Mouse (Mus musculus): Measurements from ENCODE around the gene Ampd1. TPM values are rescaled to one million over a fixed set of nuclear protein-coding genes. Genes with fewer than 3 reads are reported as not detected.

Gene Ampd1
- polyA plus RNA-seq, 1 experiment from 2014 or later = 0.13 TPM

- peak overlapping the region; percentile 17 for H3K4me3 ChIP-seq
- no peaks in the 10 kb centered on the region for H3K27me3 ChIP-seq (replicated peaks)
- peak overlapping the region; percentile 62 for H3K9ac ChIP-seq
- H3K9me3 ChIP-seq (replicated peaks) = no peaks in the 10 kb centered on the region
- H3K4me2 ChIP-seq = peak overlapping the region; percentile 59
- H3K27ac ChIP-seq = peak overlapping the region; percentile 88
- ATAC-seq = peak; percentile 91
- 68% methylated on average over 7 of the region's 7 CpGs for WGBS (ENCODE audit: insufficient replicate concordance)
- peaks cover 6% of the 10 kb centered on the region; the same call in 1 of the 2 replicates for H3K36me3 ChIP-seq
- H3K4me1 ChIP-seq = peaks cover 83% of the 10 kb centered on the region
These were observed 33.9 kb downstream of the Ampd1 start for GRCm38 (mm10) chr3:103107565-103108240.

- no peak overlapping the region for H3K4me3 ChIP-seq
- peaks cover 6% of the 10 kb centered on the region; the same call in 1 of the 2 replicates for H3K36me3 ChIP-seq
- H3K27ac ChIP-seq = no peak overlapping the region
- H3K9me3 ChIP-seq (replicated peaks) = no peaks in the 10 kb centered on the region
- no peak overlapping the region for H3K4me2 ChIP-seq
- peaks cover 57% of the 10 kb centered on the region for H3K4me1 ChIP-seq
- no peak overlapping the region for H3K9ac ChIP-seq
- no peak for ATAC-seq
- no peaks in the 10 kb centered on the region for H3K27me3 ChIP-seq (replicated peaks)
- whole genome bisulfite sequencing (ENCODE audit: insufficient replicate concordance) = 32% methylated on average over 5 of the region's 5 CpGs
These were observed 38.4 kb downstream of the Ampd1 start for GRCm38 (mm10) chr3:103112216-103112615.

- 0 out of 2 replicates have a peak, but pooled peaks cover 2% of the 10 kb centered on the region for H3K9me3 ChIP-seq (replicated peaks)
- H3K36me3 ChIP-seq = no peaks in the 10 kb centered on the region
- H3K9ac ChIP-seq = no peak overlapping the region
- no peak overlapping the region for H3K4me3 ChIP-seq
- WGBS (ENCODE audit: insufficient replicate concordance) = 67% methylated on average over 3 of the region's 3 CpGs
- no peak overlapping the region for H3K4me2 ChIP-seq
- peaks cover 52% of the 10 kb centered on the region for H3K4me1 ChIP-seq
- no peaks in the 10 kb centered on the region for H3K27me3 ChIP-seq (replicated peaks)
- peak overlapping the region; percentile 50 for H3K27ac ChIP-seq
- no peak for ATAC-seq
These were observed 49.8 kb downstream of the Ampd1 start for GRCm38 (mm10) chr3:103123636-103124035.

GRCm38 (mm10) chr3:103126138-103126537 lies 52.3 kb downstream of the Ampd1 start:
- H3K27me3 ChIP-seq (replicated peaks) = no peaks in the 10 kb centered on the region
- H3K9ac ChIP-seq = no peak overlapping the region
- no peak overlapping the region for H3K4me3 ChIP-seq
- H3K4me2 ChIP-seq = no peak overlapping the region
- H3K36me3 ChIP-seq = no peaks in the 10 kb centered on the region
- peak overlapping the region; percentile 49; the same call in 1 of the 2 replicates for H3K27ac ChIP-seq
- 86% methylated on average over 3 of the region's 3 CpGs for WGBS (ENCODE audit: insufficient replicate concordance)
- ATAC-seq = no peak
- H3K9me3 ChIP-seq (replicated peaks) = 0 out of 2 replicates have a peak, but pooled peaks cover 2% of the 10 kb centered on the region
- H3K4me1 ChIP-seq = peaks cover 61% of the 10 kb centered on the region

- Histone ChIP-seq H3K27ac (peak overlapping the region; percentile 97), H3K4me3 (no peak overlapping the region)
- WGBS (ENCODE audit: insufficient replicate concordance) = 58% methylated on average over 2 of the region's 2 CpGs
These were observed 53.4 kb downstream of the Ampd1 start for GRCm38 (mm10) chr3:103127177-103127576.

GRCm38 (mm10) chr3:103127721-103128120 lies 53.9 kb downstream of the Ampd1 start:
- Histone ChIP-seq H3K4me3 (no peak overlapping the region), H3K4me1 (peaks cover 73% of the 10 kb centered on the region)
- 81% methylated on average over 5 of the region's 5 CpGs for WGBS (ENCODE audit: insufficient replicate concordance)

More at GRCm38 (mm10) chr3:103127177-103127576, 53.4 kb downstream of the Ampd1 start:
- no peaks in the 10 kb centered on the region for H3K27me3 ChIP-seq (replicated peaks)
- H3K4me2 ChIP-seq = no peak overlapping the region
- H3K4me1 ChIP-seq = peaks cover 68% of the 10 kb centered on the region
- no peak for ATAC-seq
- peak overlapping the region; percentile 52 for H3K9ac ChIP-seq
- 0 out of 2 replicates have a peak, but pooled peaks cover 2% of the 10 kb centered on the region for H3K9me3 ChIP-seq (replicated peaks)
- H3K36me3 ChIP-seq = peaks cover 10% of the 10 kb centered on the region

GRCm38 (mm10) chr3:103128251-103128650 lies 54.4 kb downstream of the Ampd1 start:
- H3K36me3 ChIP-seq = peaks cover 20% of the 10 kb centered on the region
- H3K27me3 ChIP-seq (replicated peaks) = no peaks in the 10 kb centered on the region
- peak overlapping the region; percentile 97 for H3K27ac ChIP-seq
- peak overlapping the region; percentile 65 for H3K9ac ChIP-seq
- peak overlapping the region; percentile 65 for H3K4me2 ChIP-seq
- peaks cover 75% of the 10 kb centered on the region for H3K4me1 ChIP-seq
- H3K4me3 ChIP-seq = no peak overlapping the region
- 0 out of 2 replicates have a peak, but pooled peaks cover 2% of the 10 kb centered on the region for H3K9me3 ChIP-seq (replicated peaks)
- no peak for ATAC-seq
- 57% methylated on average over 4 of the region's 4 CpGs for WGBS (ENCODE audit: insufficient replicate concordance)

More at GRCm38 (mm10) chr3:103127721-103128120, 53.9 kb downstream of the Ampd1 start:
- 0 out of 2 replicates have a peak, but pooled peaks cover 2% of the 10 kb centered on the region for H3K9me3 ChIP-seq (replicated peaks)
- H3K36me3 ChIP-seq = peaks cover 15% of the 10 kb centered on the region
- H3K9ac ChIP-seq = peak overlapping the region; percentile 52; the same call in 1 of the 2 replicates
- peak overlapping the region; percentile 97 for H3K27ac ChIP-seq
- ATAC-seq = no peak
- no peaks in the 10 kb centered on the region for H3K27me3 ChIP-seq (replicated peaks)
- 0 out of 2 replicates have a peak overlapping the region, but pooled peaks have one; percentile 1 for H3K4me2 ChIP-seq

- Histone ChIP-seq H3K27ac (peak overlapping the region; percentile 97), H3K4me2 (peak overlapping the region; percentile 65), H3K27me3 (replicated peaks) (no peaks in the 10 kb centered on the region), H3K9ac (peak overlapping the region; percentile 70), H3K9me3 (replicated peaks) (0 out of 2 replicates have a peak, but pooled peaks cover 2% of the 10 kb centered on the region), H3K4me3 (peak overlapping the region; percentile 51), H3K36me3 (peaks cover 27% of the 10 kb centered on the region), H3K4me1 (peaks cover 66% of the 10 kb centered on the region)
- WGBS (ENCODE audit: insufficient replicate concordance) = 18% methylated on average over 8 of the region's 8 CpGs
- peak; percentile 95 for ATAC-seq
These were observed 55.7 kb downstream of the Ampd1 start for GRCm38 (mm10) chr3:103129367-103130159.

GRCm38 (mm10) chr3:103130236-103130751 lies 56.5 kb downstream of the Ampd1 start:
- ATAC-seq = peak; percentile 91
- Histone ChIP-seq H3K9ac (peak overlapping the region; percentile 70), H3K4me3 (peak overlapping the region; percentile 51), H3K27me3 (replicated peaks) (no peaks in the 10 kb centered on the region), H3K36me3 (peaks cover 27% of the 10 kb centered on the region), H3K9me3 (replicated peaks) (0 out of 2 replicates have a peak, but pooled peaks cover 2% of the 10 kb centered on the region), H3K27ac (peak overlapping the region; percentile 97), H3K4me1 (peaks cover 66% of the 10 kb centered on the region), H3K4me2 (peak overlapping the region; percentile 65)
- 18% methylated on average over 6 of the region's 6 CpGs for WGBS (ENCODE audit: insufficient replicate concordance)

- H3K4me1 ChIP-seq = peaks cover 60% of the 10 kb centered on the region
- H3K4me3 ChIP-seq = peak overlapping the region; percentile 51; the same call in 1 of the 2 replicates
- no peaks in the 10 kb centered on the region for H3K27me3 ChIP-seq (replicated peaks)
- no peak overlapping the region for H3K9ac ChIP-seq
- peaks cover 49% of the 10 kb centered on the region for H3K36me3 ChIP-seq
- ATAC-seq = no peak
- H3K9me3 ChIP-seq (replicated peaks) = no peaks in the 10 kb centered on the region
- WGBS (ENCODE audit: insufficient replicate concordance) = 94% methylated on average over 10 of the region's 10 CpGs
- 0 out of 2 replicates have a peak overlapping the region, but pooled peaks have one; percentile 36 for H3K27ac ChIP-seq
- peak overlapping the region; percentile 65 for H3K4me2 ChIP-seq
These were observed 59.3 kb downstream of the Ampd1 start for GRCm38 (mm10) chr3:103133098-103133497.

- Histone ChIP-seq H3K9me3 (replicated peaks) (no peaks in the 10 kb centered on the region), H3K27ac (no peak overlapping the region), H3K27me3 (replicated peaks) (no peaks in the 10 kb centered on the region), H3K4me2 (no peak overlapping the region), H3K9ac (no peak overlapping the region), H3K4me1 (peaks cover 61% of the 10 kb centered on the region), H3K4me3 (no peak overlapping the region), H3K36me3 (peaks cover 63% of the 10 kb centered on the region)
- no peak for ATAC-seq
- WGBS (ENCODE audit: insufficient replicate concordance) = 82% methylated on average over 4 of the region's 4 CpGs
These were observed 62.7 kb downstream of the Ampd1 start for GRCm38 (mm10) chr3:103136414-103137077.

Measured in liver, embryonic 12.5 days (tissue).